Mouse (Mus musculus) heart, postnatal 36 days (tissue): ENCODE data around the gene Vamp9. TPM values are rescaled to one million over a fixed set of nuclear protein-coding genes. Genes with fewer than 3 reads are reported as not detected.

Source experiments
- total RNA-seq, 2 experiments: library from RNA; stranded (reverse); gene quantifications; 2 replicates each; pipeline ENCODE4 v1.2.3; 2021

Gene Vamp9
- total RNA-seq, 2 experiments from 2014 or later: not detected

Other genes starting within 250 kb of the Vamp9 start
- gene Rasgef1b, start 177.2 kb upstream of the Vamp9 start, total RNA-seq: 10 to 100 TPM; 11.3 to 11.5 TPM
- gene Hnrnpd, start 72.7 kb downstream of the Vamp9 start, total RNA-seq: 10 to 100 TPM; 69.5 to 86.9 TPM
- under 1 TPM in 1 of 2 experiments, not detected in 1; 0.79 TPM for gene 4930524J08Rik, start 72.8 kb downstream of the Vamp9 start, total RNA-seq
- gene Hnrnpdl, start 133.4 kb downstream of the Vamp9 start, total RNA-seq: 10 to 100 TPM; 60.2 to 70.6 TPM
- gene Enoph1, start 133.7 kb downstream of the Vamp9 start, total RNA-seq: 1 to 10 TPM; 6.5 to 8.6 TPM